Mouse (Mus musculus): ENCODE measurements around the gene Tnpo3.

DNA sequence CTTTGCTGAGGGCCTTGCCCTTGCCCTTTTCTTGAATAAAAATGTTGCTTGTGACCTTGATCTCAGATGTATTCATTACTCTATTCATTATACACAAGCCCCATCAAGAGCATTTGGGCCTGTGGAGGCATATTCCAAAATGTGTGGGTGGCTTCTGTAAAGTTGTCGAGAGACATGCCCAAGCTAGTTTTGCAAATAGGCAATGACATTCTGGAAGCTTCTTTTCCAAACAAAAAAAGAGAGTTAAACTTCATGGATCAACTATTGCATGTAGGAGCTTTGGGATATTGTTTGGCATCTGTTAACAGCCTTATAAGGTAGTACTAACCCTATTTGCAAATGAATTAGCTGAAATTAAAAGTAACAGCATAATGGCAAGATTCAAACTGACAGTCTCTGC, 61.6 kb downstream of the Tnpo3 start:
- no peak for TF ChIP-seq POLR2A (IDR thresholded peaks at IDR 0.05; ENCODE audit: borderline replicate concordance, extremely low read depth, insufficient read depth, insufficient read length, poor library complexity, severe bottlenecking)
- no peak for TF ChIP-seq CTCF (IDR thresholded peaks at IDR 0.05; ENCODE audit: borderline replicate concordance, extremely low read depth, insufficient read depth, insufficient read length)

Data from brain, embryonic 14.5 days (tissue).